Mouse (Mus musculus) cerebellum, adult 2 months (tissue): Measurements from ENCODE around the gene Anxa6.

ENCODE experiments used
- CTCF ChIP-seq: fragments of 200-500 bp; IDR thresholded peaks from 2 replicates; pipeline ENCODE4 v1.5.1; 2011; ENCODE audit warnings: low read depth, mild to moderate bottlenecking, control low read depth, low read length, moderate library complexity, borderline replicate concordance; ENCODE audit not compliant: insufficient read depth
- POLR2A ChIP-seq: fragments of 200-500 bp; IDR thresholded peaks from 2 replicates; pipeline ENCODE4 v1.6.1; 2011; ENCODE audit warnings: low read length, control low read depth, borderline replicate concordance; ENCODE audit not compliant: insufficient read depth

DNA sequence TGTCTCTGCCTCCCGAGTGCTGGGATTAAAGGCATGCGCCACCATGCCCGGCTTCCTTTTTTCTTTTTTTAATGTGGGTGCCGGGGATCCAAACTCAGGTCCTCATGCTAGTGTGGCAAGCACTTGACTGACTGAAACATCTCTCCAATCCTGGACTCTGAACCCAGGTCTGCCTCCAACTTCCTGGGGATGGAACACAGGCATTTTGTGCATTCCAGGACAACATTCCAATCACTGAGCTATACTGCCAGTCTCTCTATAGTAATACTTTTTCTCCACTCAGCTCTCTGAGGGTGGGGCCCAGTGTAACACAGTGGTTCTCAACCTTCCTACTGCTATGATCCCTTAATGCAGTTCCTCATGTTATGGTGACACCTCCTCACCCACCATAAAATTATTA, 58.6 kb downstream of the Anxa6 start:
- TF ChIP-seq CTCF (no peak), POLR2A (no peak)
